Mouse (Mus musculus) heart, postnatal 0 days (tissue): Measurements from ENCODE around the gene Otud7b. TPM values are rescaled to one million over a fixed set of nuclear protein-coding genes. Genes with fewer than 3 reads are reported as not detected.

Experiments
- ATAC-seq: fragments of 200-750 bp; cut with Nextera tagmentation; 2 replicates; pipeline ENCODE4 v1.8.0; 2017; ENCODE audit warnings: low read depth, moderate number of reproducible peaks, moderate library complexity; ENCODE audit not compliant: insufficient read depth
- DNase-seq: peaks from one replicate; pipeline ENCODE4 v3.0.0-alpha.2; 2016; ENCODE audit warnings: low spot score
- H3K27ac ChIP-seq: fragments of 300-500 bp; sonication (generic); 2 replicates; pipeline ENCODE4 v1.5.1; 2014; ENCODE audit warnings: low read depth, mild to moderate bottlenecking
- H3K27me3 ChIP-seq: fragments of 300-500 bp; sonication (generic); 2 replicates; pipeline ENCODE4 v1.6.1; 2014; ENCODE audit warnings: low read length, mixed read lengths; ENCODE audit not compliant: control insufficient read depth, insufficient read depth
- H3K36me3 ChIP-seq: fragments of 300-500 bp; sonication (generic); replicated peaks from 2 replicates; pipeline ENCODE4 v1.6.1; 2014; ENCODE audit warnings: low read length, mixed read lengths; ENCODE audit not compliant: control insufficient read depth, insufficient read depth
- H3K4me1 ChIP-seq: fragments of 300-500 bp; sonication (generic); 2 replicates; pipeline ENCODE4 v1.6.1; 2014; ENCODE audit warnings: antibody characterized with exemption; ENCODE audit not compliant: control insufficient read depth, insufficient read depth
- H3K4me2 ChIP-seq: fragments of 300-500 bp; sonication (generic); 2 replicates; pipeline ENCODE4 v1.6.1; 2014; ENCODE audit warnings: low read depth, mild to moderate bottlenecking, low read length, moderate library complexity
- H3K4me3 ChIP-seq: fragments of 300-500 bp; sonication (generic); 2 replicates; pipeline ENCODE4 v1.5.1; 2014; ENCODE audit warnings: low read depth, low read length
- H3K9ac ChIP-seq: fragments of 300-500 bp; sonication (generic); replicated peaks from 2 replicates; pipeline ENCODE4 v1.6.1; 2014; ENCODE audit warnings: low read depth, low read length, mixed read lengths
- H3K9me3 ChIP-seq: fragments of 300-500 bp; sonication (generic); replicated peaks from 2 replicates; pipeline ENCODE4 v1.6.1; 2016; ENCODE audit warnings: low read length; ENCODE audit not compliant: control insufficient read depth
- CTCF ChIP-seq: IDR thresholded peaks from 2 replicates; pipeline ENCODE4 v1.5.1; 2016; ENCODE audit warnings: antibody characterized with exemption, control low read depth, low read depth
- EP300 ChIP-seq: IDR thresholded peaks from 2 replicates; pipeline ENCODE4 v1.6.1; 2016; ENCODE audit warnings: antibody characterized with exemption, low read depth
- WGBS: fragments of 180-500 bp; shearing (Covaris S2); extraction: QIAGEN DNeasy Blood & Tissue Kit; methylation state at CpG from one replicate; pipeline ENCODE4 v1.1.7; 2014; 5-methylcytosine and 5-hydroxymethylcytosine counted together
- polyA plus RNA-seq: library from polyadenylated mRNA; unstranded; fragments of >200 nt; fragmentation: Nextera tagmentation; extraction: Ambion mirVana; gene quantifications from 2 replicates; pipeline ENCODE4 v1.2.1, GENCODE M21; 2015
- total RNA-seq: library from RNA; depleted of rRNA; stranded (reverse); fragments of >200 nt; gene quantifications from 2 replicates; pipeline ENCODE4 v1.2.3, GENCODE M21; 2014; ENCODE audit warnings: low replicate concordance

The Otud7b gene
- total and polyA plus RNA-seq, 2 experiments from 2014 or later, result 16.8 to 21.9 TPM

GRCm38 (mm10) chr3:96124235-96124634 is 19.9 kb downstream of the Otud7b start:
- ATAC-seq, result no peak
- Histone ChIP-seq H3K4me2 (no peak overlapping the region), H3K36me3 (no peaks in the 10 kb centered on the region), H3K27ac (no peak overlapping the region), H3K27me3 (no peaks in the 10 kb centered on the region), H3K9ac (no peak overlapping the region), H3K4me3 (no peak overlapping the region), H3K9me3 (no peaks in the 10 kb centered on the region), H3K4me1 (peaks cover 16% of the 10 kb centered on the region)
- WGBS, result 88% methylated on average over 5 of the region's 5 CpGs
- TF ChIP-seq EP300 (no peak), CTCF (no peak)
- DNase-seq, result no peak

- peak; percentile 41 for DNase-seq
- no peak overlapping the region for H3K4me2 ChIP-seq
- ATAC-seq, result peak; percentile 44
- H3K27ac ChIP-seq, result no peak overlapping the region; the same call in 1 of the 2 replicates
- H3K9ac ChIP-seq, result no peak overlapping the region
- H3K36me3 ChIP-seq, result no peaks in the 10 kb centered on the region
- H3K27me3 ChIP-seq, result no peaks in the 10 kb centered on the region
- no peaks in the 10 kb centered on the region for H3K9me3 ChIP-seq
- no peak overlapping the region for H3K4me3 ChIP-seq
- H3K4me1 ChIP-seq, result peaks cover 20% of the 10 kb centered on the region
- no peak for TF ChIP-seq CTCF
- TF ChIP-seq EP300, result no peak
These were observed 23.8 kb downstream of the Otud7b start for GRCm38 (mm10) chr3:96128128-96128527.

- no peak for ATAC-seq
- no peak overlapping the region for H3K27ac ChIP-seq
- TF ChIP-seq CTCF, result no peak
- no peak for TF ChIP-seq EP300
- no peaks in the 10 kb centered on the region for H3K27me3 ChIP-seq
- H3K4me1 ChIP-seq, result peaks cover 14% of the 10 kb centered on the region
- no peak overlapping the region for H3K4me3 ChIP-seq
- DNase-seq, result no peak
- WGBS, result 74% methylated on average over 3 of the region's 3 CpGs
- H3K9ac ChIP-seq, result no peak overlapping the region
- no peaks in the 10 kb centered on the region for H3K9me3 ChIP-seq
- no peak overlapping the region for H3K4me2 ChIP-seq
- H3K36me3 ChIP-seq, result peaks cover 10% of the 10 kb centered on the region
These were observed 28.2 kb downstream of the Otud7b start for GRCm38 (mm10) chr3:96132478-96132877.

GRCm38 (mm10) chr3:96133327-96133905 is 29.1 kb downstream of the Otud7b start:
- H3K9ac ChIP-seq, result no peak overlapping the region
- H3K4me3 ChIP-seq, result no peak overlapping the region
- no peak overlapping the region for H3K4me2 ChIP-seq
- no peaks in the 10 kb centered on the region for H3K9me3 ChIP-seq
- peaks cover 17% of the 10 kb centered on the region for H3K36me3 ChIP-seq
- WGBS, result 54% methylated on average over 11 of the region's 11 CpGs
- no peaks in the 10 kb centered on the region for H3K27me3 ChIP-seq
- peaks cover 8% of the 10 kb centered on the region; the same call in 1 of the 2 replicates for H3K4me1 ChIP-seq
- 0 out of 2 replicates have a peak overlapping the region, but pooled peaks have one; percentile 25 for H3K27ac ChIP-seq
- TF ChIP-seq CTCF (no peak), EP300 (no peak)
- no peak for ATAC-seq
- DNase-seq, result no peak

- Histone ChIP-seq H3K4me2 (no peak overlapping the region), H3K27ac (no peak overlapping the region), H3K4me1 (no peaks in the 10 kb centered on the region), H3K9ac (no peak overlapping the region), H3K27me3 (no peaks in the 10 kb centered on the region), H3K36me3 (peaks cover 29% of the 10 kb centered on the region), H3K4me3 (no peak overlapping the region), H3K9me3 (no peaks in the 10 kb centered on the region)
- ATAC-seq, result no peak
- TF ChIP-seq EP300, result no peak
- TF ChIP-seq CTCF, result no peak
- WGBS, result 41% methylated on average over 3 of the region's 3 CpGs
- DNase-seq, result peak; percentile 19
These were observed 30.7 kb downstream of the Otud7b start for GRCm38 (mm10) chr3:96135011-96135410.

GRCm38 (mm10) chr3:96147950-96148349 is 43.6 kb downstream of the Otud7b start:
- DNase-seq, result peak; percentile 77
- H3K4me2 ChIP-seq, result no peak overlapping the region
- 7% methylated on average over 5 of the region's 5 CpGs for WGBS
- no peak overlapping the region for H3K4me3 ChIP-seq
- no peak overlapping the region for H3K27ac ChIP-seq
- H3K4me1 ChIP-seq, result no peaks in the 10 kb centered on the region
- H3K27me3 ChIP-seq, result no peaks in the 10 kb centered on the region
- no peak overlapping the region for H3K9ac ChIP-seq
- TF ChIP-seq CTCF (peak; percentile 75), EP300 (no peak)
- H3K9me3 ChIP-seq, result no peaks in the 10 kb centered on the region
- ATAC-seq, result no peak; the same call in 1 of the 2 replicates
- peaks cover 60% of the 10 kb centered on the region for H3K36me3 ChIP-seq
